Mouse (Mus musculus): ENCODE results near the gene Cpeb3.

- TF ChIP-seq CTCF (IDR thresholded peaks at IDR 0.05; ENCODE audit: low read depth, low read length) (no peak), POLR2AphosphoS5 (IDR thresholded peaks at IDR 0.05; ENCODE audit: insufficient replicate concordance, low read depth, low read length) (no peak), GATA1 (IDR thresholded peaks at IDR 0.05; ENCODE audit: borderline replicate concordance, low read length) (no peak), TAL1 (conservative IDR thresholded peaks at IDR 0.05; ENCODE audit: low read depth, low read length) (no peak)
Measured at GRCm38 (mm10) chr19:37059623-37060022, 148.8 kb downstream of the Cpeb3 start.
